Mouse (Mus musculus) frontal cortex, adult 2 months (tissue): ENCODE results near the gene Nmnat2. TPM values are rescaled to one million over a fixed set of nuclear protein-coding genes. Genes with fewer than 3 reads are reported as not detected.

ENCODE experiments used
- DNase-seq, 2 experiments: peaks; one replicate each; pipeline ENCODE4 v3.0.0; 2022; ENCODE audit warnings: low spot score in 1 of 2; ENCODE audit errors: extremely low spot score in 1 of 2
- polyA plus RNA-seq: library from polyadenylated mRNA; depleted of rRNA; stranded (reverse); fragments of >200 nt; gene quantifications from 2 replicates; pipeline ENCODE4 v1.2.3, GENCODE M21; 2012

Gene Nmnat2
- polyA plus RNA-seq, 1 experiment, result 81.0 TPM

DNA sequence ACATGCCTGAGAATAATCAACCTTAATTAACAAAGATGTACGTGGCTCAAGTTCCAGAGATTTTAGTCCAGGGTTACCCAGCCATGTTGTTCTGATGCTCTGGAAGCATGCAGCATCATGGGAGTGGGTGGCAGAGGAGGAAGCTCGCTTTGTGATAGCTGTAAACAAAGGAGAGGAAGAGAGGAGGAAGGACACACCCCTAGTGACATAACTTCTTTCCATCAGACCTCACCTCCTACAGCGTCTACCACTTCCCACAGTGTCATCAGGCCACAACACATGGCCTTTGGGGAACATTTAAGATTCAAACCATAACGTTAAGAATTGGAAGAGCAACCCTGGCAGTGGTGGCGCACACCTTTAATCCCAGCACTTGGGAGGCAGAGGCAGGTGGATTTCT is 133.0 kb downstream of the Nmnat2 start:
- no peak for DNase-seq

DNA sequence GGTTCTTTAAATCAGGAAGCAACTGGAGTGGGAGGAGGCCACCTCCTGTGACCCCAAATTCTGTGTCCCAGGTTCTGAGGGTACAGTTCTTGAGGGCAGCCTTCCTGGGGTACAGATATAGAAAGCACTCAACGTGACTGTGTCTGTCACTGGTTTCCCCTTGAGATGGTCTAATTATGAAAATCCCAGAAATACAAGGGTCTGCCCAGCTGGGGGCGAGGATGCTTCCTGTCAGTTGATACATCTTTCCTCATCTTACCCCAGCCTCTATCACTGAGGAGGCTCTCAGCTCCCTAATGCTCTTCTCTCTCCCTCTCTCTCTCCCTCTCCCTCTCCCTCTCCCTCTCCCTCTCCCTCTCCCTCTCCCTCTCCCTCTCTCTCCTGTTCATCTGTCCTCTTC is 135.3 kb downstream of the Nmnat2 start:
- DNase-seq, result no peak

DNA sequence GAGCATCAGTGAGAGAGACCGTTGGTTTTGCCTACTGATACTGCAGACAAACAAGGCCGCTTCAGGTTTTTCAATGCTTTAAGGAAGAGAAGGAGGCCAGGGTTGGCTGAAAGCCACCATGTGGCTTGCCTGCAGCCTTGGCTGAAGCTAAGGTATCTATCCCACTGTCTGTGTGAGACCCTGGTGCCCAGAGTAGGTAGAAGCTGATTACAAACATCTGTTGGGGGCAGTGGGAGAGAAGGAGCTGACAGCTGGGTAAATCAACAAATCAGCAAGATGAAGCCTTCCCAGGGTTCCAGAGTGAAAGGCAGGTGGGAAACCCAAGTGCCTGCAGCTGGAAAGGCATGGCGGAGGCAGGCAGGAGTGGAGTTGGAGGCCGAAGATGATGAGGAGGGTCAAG is 136.0 kb downstream of the Nmnat2 start:
- DNase-seq, result no peak

DNA sequence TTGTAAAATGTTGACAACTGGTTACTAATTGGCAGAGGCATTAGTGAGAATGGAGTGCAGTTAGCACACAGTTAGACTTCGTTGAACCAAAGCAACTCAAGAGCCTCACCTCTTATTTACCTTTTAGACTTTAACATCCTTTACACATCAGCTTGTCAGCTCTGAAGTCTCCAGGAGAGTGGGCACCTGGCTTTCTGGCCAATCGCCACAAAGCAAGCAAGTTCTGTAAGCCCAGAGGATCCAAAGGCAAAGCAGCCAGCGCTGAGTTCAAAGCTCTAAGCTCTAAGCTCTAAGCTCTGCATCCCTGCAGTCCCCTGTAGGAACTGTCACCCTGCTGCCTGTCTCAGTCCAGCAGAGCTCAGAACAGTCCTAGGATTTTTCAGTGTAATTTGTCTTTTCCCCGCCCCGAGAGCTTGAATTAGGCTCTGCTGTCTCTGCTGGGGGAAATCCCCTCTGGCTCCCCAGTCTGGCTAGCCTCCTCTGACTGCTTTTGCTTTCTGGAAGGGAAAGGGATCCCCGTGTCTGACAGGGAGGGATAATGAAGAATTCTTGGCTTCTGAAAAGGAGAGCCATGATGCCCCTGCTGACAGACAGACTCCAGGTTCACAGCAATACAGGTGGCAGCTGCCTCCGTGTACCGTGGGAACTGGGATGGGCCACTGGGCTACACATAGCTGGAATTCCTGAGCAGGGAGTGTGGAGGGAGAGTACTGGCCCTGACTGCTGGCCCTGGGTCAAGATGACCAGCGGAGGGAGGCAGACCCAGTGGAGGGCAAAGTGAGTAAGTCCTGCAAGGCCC is 136.8 kb downstream of the Nmnat2 start:
- DNase-seq, result no peak

- DNase-seq, result peak; percentile 44 to 81
These were observed 137.6 kb downstream of the Nmnat2 start for GRCm38 (mm10) chr1:153092237-153092975.

DNA sequence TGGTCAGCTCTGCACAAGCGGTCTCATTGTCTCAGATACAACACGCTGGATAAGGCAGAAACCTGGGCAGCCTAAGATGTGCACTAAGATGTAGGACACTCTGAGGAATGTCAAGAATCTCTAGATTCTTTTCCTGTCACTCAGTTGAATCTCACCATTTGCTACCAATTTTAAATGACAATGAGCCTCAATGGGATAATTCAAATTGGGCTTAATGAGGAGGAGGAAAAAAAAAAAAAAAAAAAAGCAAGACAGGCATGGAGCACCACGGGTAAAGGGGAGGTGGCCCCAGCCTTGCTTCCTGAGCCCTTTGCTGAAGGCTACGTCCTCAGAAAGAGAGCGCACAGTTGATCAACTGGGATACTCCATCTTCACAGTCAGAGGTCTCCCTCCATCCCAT is 138.4 kb downstream of the Nmnat2 start:
- no peak for DNase-seq

DNA sequence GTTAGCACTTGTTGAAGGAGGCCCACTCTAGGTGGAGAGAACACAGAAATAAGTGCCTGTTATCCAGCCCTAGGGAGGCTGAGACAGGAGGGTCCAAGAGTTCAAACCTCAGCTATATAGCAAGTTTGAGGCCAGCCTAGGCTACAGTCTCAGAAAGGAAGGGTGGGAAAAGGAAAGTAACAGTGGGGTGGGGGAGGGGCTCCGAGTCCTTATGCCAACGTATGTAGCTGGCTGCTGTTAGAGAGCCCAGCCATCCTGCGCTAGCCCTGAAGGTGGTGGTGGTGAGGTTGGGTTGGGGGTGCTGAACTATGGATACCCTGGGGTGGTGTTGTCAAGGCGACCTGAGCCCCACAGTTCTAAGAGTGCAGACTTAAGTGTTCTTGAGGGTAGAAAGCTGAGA is 138.8 kb downstream of the Nmnat2 start:
- DNase-seq, result no peak

DNA sequence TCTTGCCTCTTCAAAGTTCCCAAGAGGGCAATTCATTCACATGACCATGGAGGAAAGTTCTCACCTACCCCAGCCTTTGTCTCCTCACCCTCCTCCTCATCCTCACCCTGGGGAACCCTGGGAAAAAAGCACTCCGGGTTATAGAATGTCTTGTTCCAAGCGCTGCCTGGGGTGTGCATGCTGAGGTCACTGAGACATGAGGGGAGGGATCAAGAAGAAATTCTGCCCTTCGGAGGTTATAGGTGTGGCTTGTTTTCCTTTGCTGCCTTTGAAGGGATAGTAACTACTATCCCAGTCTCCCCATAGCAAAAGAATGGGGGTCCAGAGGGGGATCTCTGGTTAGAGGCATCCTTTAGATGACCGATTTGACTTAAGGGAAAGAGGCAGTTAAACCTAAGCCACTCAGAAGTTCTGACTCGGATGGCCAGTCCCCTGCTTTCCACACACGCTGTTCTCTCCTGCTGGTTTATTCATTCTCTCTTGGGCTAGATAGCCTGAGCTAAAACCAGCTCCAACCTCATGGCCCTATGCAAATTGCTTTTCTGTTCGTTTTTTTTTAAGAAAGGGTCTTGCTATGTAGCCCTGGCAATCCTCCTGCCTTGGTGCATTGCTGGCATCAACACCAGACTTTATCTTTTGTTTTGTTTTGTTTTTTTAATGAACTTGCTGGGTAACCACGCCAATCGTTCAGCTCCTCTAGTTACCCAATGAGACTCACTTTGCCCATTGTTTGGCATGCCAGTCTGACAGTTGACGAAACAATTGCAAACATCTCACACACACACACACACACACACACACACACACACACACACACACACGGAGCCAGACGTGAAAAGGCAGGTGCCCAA is 139.7 kb downstream of the Nmnat2 start:
- DNase-seq, result no peak

- no peak for DNase-seq
These were observed 140.5 kb downstream of the Nmnat2 start for GRCm38 (mm10) chr1:153095328-153095727.

- DNase-seq, result no peak
These were observed 141.3 kb downstream of the Nmnat2 start for GRCm38 (mm10) chr1:153095826-153096727.

DNA sequence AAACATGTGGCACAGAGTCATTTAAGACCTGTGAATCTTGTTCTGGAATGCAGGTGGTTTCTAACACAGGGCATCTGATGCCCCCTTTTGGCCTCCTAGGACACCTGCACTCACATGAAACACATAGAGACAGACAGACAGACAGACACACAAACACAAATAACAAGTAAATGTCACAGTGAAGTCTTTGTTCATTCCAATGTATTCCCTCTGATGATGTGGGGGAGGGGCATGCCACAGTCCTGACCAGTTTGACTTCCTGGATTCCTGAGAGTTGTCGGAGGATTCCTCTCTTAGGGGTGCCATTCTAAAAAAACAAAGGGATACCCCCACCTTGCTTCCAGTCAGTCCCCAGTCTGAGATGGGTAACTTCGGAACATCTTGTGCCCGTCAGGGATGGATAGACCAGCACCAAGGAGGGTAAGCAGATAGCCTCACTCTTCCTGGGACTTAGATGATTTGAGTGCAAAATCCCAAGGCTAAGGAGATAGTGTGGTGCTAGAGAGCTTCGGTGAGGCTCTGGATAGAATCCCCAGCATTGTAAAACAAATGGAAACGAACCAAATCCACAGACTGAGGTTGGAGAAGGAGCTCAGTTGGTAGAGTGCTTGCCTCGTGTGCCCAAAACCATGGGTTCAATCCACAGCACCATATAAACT is 142.4 kb downstream of the Nmnat2 start:
- no peak for DNase-seq

- DNase-seq, result no peak
These were observed 143.8 kb downstream of the Nmnat2 start for GRCm38 (mm10) chr1:153098586-153098985.

GRCm38 (mm10) chr1:153100912-153101311 is 146.1 kb downstream of the Nmnat2 start:
- DNase-seq, result no peak

DNA sequence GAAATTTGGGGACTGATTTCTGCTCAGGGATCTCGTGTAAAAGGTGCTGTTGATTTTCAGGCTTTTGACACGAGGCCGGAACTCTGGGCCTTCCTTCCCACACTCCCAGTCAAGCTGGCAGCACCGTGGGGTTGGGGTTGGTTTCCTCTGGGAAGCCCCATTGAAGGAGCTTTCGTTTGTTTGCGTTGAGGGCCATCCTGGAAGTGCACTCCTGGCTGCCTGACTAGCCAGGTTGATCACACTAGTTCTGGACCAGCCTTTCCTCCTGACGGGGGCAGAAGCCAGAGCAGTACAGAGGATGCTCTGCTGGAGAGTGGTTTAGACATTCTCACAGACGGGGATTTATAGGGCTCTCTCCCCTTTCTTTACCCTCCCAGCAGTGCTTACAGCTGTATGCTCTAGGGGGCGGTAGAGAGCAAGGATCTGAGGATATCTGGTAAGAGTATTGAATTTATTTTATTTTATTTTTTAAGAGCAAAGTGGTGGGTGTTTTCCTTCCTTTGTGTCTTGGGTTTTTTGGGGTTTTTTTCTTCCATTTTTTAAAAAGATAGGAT is 146.6 kb downstream of the Nmnat2 start:
- peak in 1 of 2 experiments; percentile 81 for DNase-seq

DNA sequence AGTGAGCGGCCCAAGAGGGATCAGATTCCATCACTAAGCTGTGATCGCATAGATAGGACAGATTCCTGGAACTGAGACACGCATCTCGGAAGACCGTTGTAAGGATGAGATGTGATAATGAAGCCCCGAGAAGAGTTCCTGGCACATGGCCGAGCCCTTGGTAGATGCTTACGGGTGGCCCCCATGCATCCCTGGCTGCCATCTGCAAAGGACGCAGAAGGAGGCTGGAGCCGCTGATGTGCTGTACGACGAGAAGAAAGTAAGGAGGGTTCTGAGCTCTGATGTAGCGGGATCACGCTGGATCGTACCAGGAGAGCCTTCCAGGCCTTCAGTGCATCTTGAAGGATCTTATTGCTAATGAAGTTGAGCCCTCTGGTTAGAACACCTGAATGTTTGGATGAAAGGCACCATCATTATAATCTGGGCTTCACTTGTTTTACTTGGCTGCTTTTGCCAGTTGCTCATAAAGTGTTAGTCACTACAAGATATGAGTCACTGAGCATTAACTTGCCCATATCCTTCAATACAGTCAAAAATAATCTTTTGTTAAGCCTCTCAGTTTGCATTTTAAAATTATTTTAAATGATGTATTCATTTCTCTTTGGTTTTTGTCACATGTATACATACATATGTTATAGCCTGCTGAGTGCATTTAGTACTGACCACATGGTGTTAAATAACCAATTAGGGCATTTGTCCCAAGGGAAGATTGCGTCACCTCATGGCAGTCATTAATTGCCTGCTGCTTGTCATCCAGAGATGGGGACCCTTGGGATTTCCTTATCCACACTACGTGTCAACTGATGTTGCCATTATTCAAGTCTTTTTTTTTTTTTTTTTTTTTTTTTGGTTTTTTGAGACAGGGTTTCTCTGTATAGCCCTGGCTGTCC is 147.7 kb downstream of the Nmnat2 start:
- DNase-seq, result no peak

- no peak for DNase-seq
These were observed 148.4 kb downstream of the Nmnat2 start for GRCm38 (mm10) chr1:153103186-153103554.

- DNase-seq, result no peak
These were observed 150.0 kb downstream of the Nmnat2 start for GRCm38 (mm10) chr1:153104804-153105203.

DNA sequence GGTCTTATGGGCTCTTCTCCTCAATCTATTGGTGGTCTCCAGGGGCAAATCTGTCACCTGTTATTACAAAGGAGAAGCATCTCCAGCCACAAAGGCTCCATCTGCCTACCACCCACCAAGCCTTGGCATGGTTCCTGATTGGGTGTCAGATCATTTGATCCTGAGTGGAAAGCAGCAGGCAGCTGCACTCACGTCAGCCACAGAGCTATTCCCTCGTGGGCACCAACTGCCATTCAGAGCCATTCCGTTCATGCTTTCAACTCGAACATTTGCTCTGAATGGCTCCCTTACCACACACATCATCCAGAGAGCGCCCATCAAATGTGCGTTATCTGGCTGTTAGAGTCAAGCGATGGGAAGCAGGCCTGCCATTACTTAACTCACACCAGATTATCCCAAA is 153.1 kb downstream of the Nmnat2 start:
- no peak for DNase-seq
